Mouse (Mus musculus): Measurements from ENCODE around the gene Hamp.

The Hamp gene

DNA sequence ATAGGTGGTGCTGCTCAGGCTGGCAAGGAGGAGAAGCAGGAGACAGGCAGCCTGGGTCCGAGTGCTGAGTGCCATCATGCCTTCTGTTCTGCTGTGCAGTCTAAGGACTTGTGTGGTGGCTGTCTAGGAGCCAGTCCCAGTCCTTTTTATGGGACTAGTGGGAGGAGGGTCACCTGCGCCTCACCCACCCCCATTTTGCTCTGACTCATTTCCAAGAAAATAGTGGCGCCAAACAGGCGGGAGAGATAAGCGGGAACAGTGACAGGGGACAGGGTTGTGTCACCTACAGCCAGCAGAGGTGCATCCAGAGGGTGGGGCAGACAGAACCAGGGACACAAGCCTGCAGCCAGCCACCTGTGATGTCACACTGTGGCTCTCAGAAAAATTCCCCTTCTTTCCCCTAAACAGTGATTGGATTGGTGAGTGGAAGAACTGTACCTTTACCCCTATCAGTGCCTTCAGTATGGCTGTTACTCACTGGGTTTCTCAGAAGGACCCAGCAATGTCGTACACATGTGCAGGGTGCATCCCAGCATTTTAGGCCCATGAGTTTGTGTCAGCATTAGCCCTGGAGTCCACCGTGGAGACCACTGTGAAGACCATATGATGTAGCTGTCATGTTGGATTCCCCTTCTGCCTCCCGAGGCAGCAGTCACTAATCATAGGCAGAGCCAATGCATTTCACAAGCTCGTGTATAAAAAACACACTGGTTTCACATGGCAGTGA is at the start of gene Hamp:
Gene Hamp, minus strand, starts transcription at position 124 of the 727 bp plus-strand sequence.
- Histone ChIP-seq H3K4me1 (replicated peaks; ENCODE audit: low read depth, low read length) (peaks cover 3% of the 10 kb centered on the region; the same call in 1 of the 2 replicates), H3K9me3 (ENCODE audit: low read length) (no peaks in the 10 kb centered on the region), H3K36me3 (ENCODE audit: insufficient read depth, low read length) (peaks cover 24% of the 10 kb centered on the region), H3K4me3 (replicated peaks; ENCODE audit: low read length) (no peak within 1 kb of the TSS), H3K27me3 (ENCODE audit: insufficient read depth, low read length) (peaks cover 4% of the 10 kb centered on the region; the same call in 1 of the 2 replicates)
- TF ChIP-seq CTCF (conservative IDR thresholded peaks at IDR 0.05; ENCODE audit: low read length) (no peak), POU5F1 (IDR thresholded peaks at IDR 0.05; ENCODE audit: borderline replicate concordance, low read length) (no peak), NANOG (IDR thresholded peaks at IDR 0.05; ENCODE audit: borderline replicate concordance, low read length) (no peak)

DNA sequence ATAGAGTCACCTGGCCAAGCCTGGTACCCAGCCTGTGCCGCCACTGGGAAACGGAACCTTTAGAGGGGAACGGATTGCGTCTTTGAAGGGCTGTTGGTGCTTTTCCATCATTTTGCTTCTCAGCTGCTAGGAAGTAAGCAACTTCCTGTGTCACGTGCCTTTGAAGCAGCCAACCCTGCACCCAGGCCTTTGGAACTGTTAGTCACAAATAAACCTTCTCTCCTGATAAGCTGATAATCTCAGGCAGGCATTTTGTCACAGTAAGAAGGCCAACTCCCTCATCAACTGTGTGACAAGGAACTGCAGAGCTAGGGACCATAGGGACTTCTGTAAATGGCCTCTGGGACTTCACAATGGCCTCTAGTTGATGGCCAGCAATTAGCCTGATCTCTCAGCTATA is 48.3 kb upstream of the Hamp start:
- Histone ChIP-seq H3K27me3 (ENCODE audit: insufficient read depth, low read length) (peaks cover 9% of the 10 kb centered on the region; the same call in 1 of the 2 replicates), H3K4me1 (replicated peaks; ENCODE audit: low read depth, low read length) (no peaks in the 10 kb centered on the region), H3K4me3 (replicated peaks; ENCODE audit: low read length) (no peak overlapping the region), H3K36me3 (ENCODE audit: insufficient read depth, low read length) (no peaks in the 10 kb centered on the region), H3K9me3 (ENCODE audit: low read length) (0 out of 2 replicates have a peak, but pooled peaks cover 4% of the 10 kb centered on the region)
- TF ChIP-seq NANOG (IDR thresholded peaks at IDR 0.05; ENCODE audit: borderline replicate concordance, low read length) (no peak), CTCF (conservative IDR thresholded peaks at IDR 0.05; ENCODE audit: low read length) (no peak), POU5F1 (IDR thresholded peaks at IDR 0.05; ENCODE audit: borderline replicate concordance, low read length) (no peak)

DNA sequence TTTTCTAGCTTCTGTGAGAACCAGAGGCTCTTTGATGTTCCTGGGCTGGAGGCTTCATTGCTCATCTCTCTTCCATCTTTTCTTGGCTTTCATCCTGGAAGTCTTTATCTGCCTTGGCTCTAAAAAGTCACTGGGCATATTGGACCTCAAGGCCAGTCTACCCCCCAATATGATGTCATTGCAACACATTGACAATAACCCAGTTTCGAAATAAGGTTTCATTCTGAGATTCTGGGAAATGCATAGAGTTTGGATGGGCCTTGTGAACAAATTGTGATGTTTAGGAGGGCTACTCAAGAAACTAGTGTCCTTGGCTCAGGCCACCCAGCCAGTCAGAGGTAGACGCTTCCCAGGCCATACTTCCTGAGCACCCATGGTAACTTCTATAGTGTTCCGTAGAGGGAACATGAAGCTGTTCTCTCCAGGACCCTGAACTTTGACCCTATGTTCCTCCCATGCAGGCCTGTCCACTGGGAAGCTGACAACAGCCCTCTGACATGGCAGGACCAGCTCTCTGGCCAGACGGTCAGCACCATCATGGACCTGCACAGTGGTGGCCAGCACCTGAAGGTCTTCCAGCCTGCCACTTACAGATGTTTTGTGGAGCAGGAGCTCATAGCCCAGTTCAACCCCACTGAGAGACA is 44.8 kb upstream of the Hamp start:
- TF ChIP-seq NANOG (IDR thresholded peaks at IDR 0.05; ENCODE audit: borderline replicate concordance, low read length) = no peak
- no peak for TF ChIP-seq POU5F1 (IDR thresholded peaks at IDR 0.05; ENCODE audit: borderline replicate concordance, low read length)
- TF ChIP-seq CTCF (conservative IDR thresholded peaks at IDR 0.05; ENCODE audit: low read length) = no peak
- Histone ChIP-seq H3K27me3 (ENCODE audit: insufficient read depth, low read length) (peaks cover 9% of the 10 kb centered on the region; the same call in 1 of the 2 replicates), H3K4me3 (replicated peaks; ENCODE audit: low read length) (no peak overlapping the region), H3K36me3 (ENCODE audit: insufficient read depth, low read length) (no peaks in the 10 kb centered on the region), H3K4me1 (replicated peaks; ENCODE audit: low read depth, low read length) (no peaks in the 10 kb centered on the region), H3K9me3 (ENCODE audit: low read length) (no peaks in the 10 kb centered on the region)

DNA sequence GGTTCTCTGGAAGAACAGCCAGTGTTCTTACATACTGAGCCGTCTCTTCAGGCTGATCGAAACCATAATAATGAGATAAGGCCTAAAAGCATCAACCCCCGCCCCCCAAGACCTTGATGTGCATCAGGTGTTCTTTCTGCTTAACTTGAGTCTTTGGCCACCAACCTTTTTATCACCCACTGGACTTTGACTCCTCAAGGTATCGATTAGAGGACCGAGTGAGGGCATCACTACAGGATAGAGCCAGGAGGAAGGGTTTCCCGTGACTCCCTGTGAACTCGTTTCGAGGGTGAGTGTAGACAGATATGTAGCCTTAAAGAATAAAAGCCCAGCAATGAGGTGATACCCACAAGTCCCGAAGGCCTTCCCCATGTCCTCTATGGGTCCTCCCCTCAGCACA is 41.5 kb upstream of the Hamp start:
- H3K36me3 ChIP-seq (ENCODE audit: insufficient read depth, low read length) = no peaks in the 10 kb centered on the region
- TF ChIP-seq CTCF (conservative IDR thresholded peaks at IDR 0.05; ENCODE audit: low read length) = no peak
- TF ChIP-seq POU5F1 (IDR thresholded peaks at IDR 0.05; ENCODE audit: borderline replicate concordance, low read length) = no peak
- no peak for TF ChIP-seq NANOG (IDR thresholded peaks at IDR 0.05; ENCODE audit: borderline replicate concordance, low read length)
- no peaks in the 10 kb centered on the region for H3K4me1 ChIP-seq (replicated peaks; ENCODE audit: low read depth, low read length)
- no peaks in the 10 kb centered on the region for H3K9me3 ChIP-seq (ENCODE audit: low read length)
- no peak overlapping the region for H3K4me3 ChIP-seq (replicated peaks; ENCODE audit: low read length)
- 0 out of 2 replicates have a peak, but pooled peaks cover 5% of the 10 kb centered on the region for H3K27me3 ChIP-seq (ENCODE audit: insufficient read depth, low read length)

DNA sequence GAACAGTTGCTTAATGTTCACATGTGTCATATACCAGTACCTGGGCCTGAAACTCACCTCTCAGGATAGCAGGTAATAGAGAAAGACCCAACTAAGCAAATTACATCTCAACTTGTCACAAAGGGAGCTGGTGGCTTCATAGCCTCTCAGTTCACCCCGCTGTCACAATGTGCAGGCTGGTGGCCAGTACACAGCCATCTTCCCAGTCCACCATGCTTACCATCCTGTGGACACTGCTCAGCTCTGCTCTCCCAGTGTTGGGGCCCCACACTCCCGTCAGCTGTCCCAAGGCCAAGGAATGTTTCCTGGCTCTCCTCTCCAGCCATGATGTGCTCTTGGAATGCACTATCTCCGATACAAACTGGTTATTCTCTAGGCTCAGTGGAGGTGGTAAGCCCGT is 37.9 kb upstream of the Hamp start:
- TF ChIP-seq POU5F1 (IDR thresholded peaks at IDR 0.05; ENCODE audit: borderline replicate concordance, low read length) (no peak), NANOG (IDR thresholded peaks at IDR 0.05; ENCODE audit: borderline replicate concordance, low read length) (no peak), CTCF (conservative IDR thresholded peaks at IDR 0.05; ENCODE audit: low read length) (no peak)
- Histone ChIP-seq H3K4me1 (replicated peaks; ENCODE audit: low read depth, low read length) (peaks cover 3% of the 10 kb centered on the region; the same call in 1 of the 2 replicates), H3K9me3 (ENCODE audit: low read length) (no peaks in the 10 kb centered on the region), H3K4me3 (replicated peaks; ENCODE audit: low read length) (no peak overlapping the region), H3K36me3 (ENCODE audit: insufficient read depth, low read length) (peaks cover 4% of the 10 kb centered on the region; the same call in 1 of the 2 replicates), H3K27me3 (ENCODE audit: insufficient read depth, low read length) (no peaks in the 10 kb centered on the region)

DNA sequence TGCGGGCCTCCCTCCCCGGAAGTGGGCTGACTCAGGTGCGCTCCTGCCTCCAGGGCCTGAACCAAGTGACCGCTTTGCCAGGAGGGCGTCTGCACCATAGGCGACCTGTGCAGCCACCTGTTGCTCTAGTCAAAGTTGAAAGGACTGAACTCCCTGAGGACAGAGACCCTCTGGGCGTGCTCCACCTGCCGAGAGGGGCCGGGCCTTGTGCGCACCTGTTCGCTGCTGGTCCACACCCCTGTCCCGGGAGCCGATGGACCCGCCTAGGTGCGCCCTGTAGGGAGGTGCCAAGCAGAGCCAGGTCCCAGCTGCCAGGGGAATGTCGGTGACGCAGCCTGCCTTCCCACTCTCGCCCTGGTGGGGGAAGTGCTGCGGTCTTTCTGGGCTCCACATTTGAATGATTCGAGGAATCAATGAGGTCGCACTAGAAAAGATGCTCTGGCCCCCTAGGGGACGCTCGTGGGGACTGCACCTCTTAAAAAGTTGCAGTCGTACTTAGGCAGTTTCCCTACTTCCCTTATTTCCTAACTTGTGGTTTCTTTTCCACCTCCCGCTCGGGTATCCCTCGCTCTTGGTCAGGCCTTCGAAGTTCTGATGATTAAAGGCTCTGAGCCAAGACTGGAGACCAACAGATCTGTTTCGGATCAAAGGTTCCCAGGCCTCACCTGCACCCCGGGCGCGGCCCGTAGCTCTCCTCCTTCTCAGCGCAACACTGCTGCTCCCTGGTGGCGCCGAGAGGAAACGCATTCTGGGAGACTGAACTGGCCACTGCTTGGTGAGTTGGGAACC is 29.9 kb upstream of the Hamp start, which contains the start of gene Fam187b:
Gene Fam187b, plus strand, starts transcription at position 290 of the 789 bp plus-strand sequence.
- H3K4me3 ChIP-seq (replicated peaks; ENCODE audit: low read length) = peak within 1 kb of the TSS; percentile 92
- H3K9me3 ChIP-seq (ENCODE audit: low read length) = no peaks in the 10 kb centered on the region
- H3K36me3 ChIP-seq (ENCODE audit: insufficient read depth, low read length) = peaks cover 36% of the 10 kb centered on the region
- H3K27me3 ChIP-seq (ENCODE audit: insufficient read depth, low read length) = peaks cover 9% of the 10 kb centered on the region
- H3K4me1 ChIP-seq (replicated peaks; ENCODE audit: low read depth, low read length) = peaks cover 35% of the 10 kb centered on the region
- no peak for TF ChIP-seq POU5F1 (IDR thresholded peaks at IDR 0.05; ENCODE audit: borderline replicate concordance, low read length)
- peak; percentile 51 for TF ChIP-seq CTCF (conservative IDR thresholded peaks at IDR 0.05; ENCODE audit: low read length)

DNA sequence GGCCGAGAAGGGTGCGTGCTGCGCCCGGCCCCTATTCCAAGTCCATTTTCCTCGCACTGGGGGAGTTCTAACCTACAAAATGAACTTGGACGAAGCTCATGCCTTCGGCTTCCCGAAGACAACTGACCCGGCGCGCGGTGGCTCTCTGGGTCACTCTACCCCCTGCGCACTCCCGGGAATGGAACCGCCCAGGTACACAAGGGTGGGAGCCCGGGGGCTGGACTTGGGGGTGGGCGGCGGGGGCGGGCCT is 29.3 kb upstream of the Hamp start, which contains the start of gene Lsr:
Gene Lsr, minus strand, starts transcription at position 214 of the 250 bp plus-strand sequence.
- no peaks in the 10 kb centered on the region for H3K9me3 ChIP-seq (ENCODE audit: low read length)
- peaks cover 37% of the 10 kb centered on the region for H3K4me1 ChIP-seq (replicated peaks; ENCODE audit: low read depth, low read length)
- peaks cover 9% of the 10 kb centered on the region for H3K27me3 ChIP-seq (ENCODE audit: insufficient read depth, low read length)
- TF ChIP-seq NANOG (IDR thresholded peaks at IDR 0.05; ENCODE audit: borderline replicate concordance, low read length) (no peak), POU5F1 (IDR thresholded peaks at IDR 0.05; ENCODE audit: borderline replicate concordance, low read length) (no peak), CTCF (conservative IDR thresholded peaks at IDR 0.05; ENCODE audit: low read length) (no peak)
- peak within 1 kb of the TSS; percentile 92 for H3K4me3 ChIP-seq (replicated peaks; ENCODE audit: low read length)
- H3K36me3 ChIP-seq (ENCODE audit: insufficient read depth, low read length) = peaks cover 40% of the 10 kb centered on the region
